Mouse (Mus musculus) lung, postnatal 0 days (tissue): ENCODE data around the gene Tamm41.

Experiments
- CTCF ChIP-seq: IDR thresholded peaks from 2 replicates; pipeline ENCODE4 v1.5.1; 2016; ENCODE audit warnings: antibody characterized with exemption, mild to moderate bottlenecking
- EP300 ChIP-seq: IDR thresholded peaks from 2 replicates; pipeline ENCODE4 v1.6.1; 2016; ENCODE audit warnings: antibody characterized with exemption, mild to moderate bottlenecking, control low read depth

GRCm38 (mm10) chr6:115013574-115013973 lies 24.1 kb downstream of the Tamm41 start:
- TF ChIP-seq CTCF (no peak), EP300 (no peak)
